Mouse (Mus musculus) lung, postnatal 14 days (tissue): ENCODE measurements around the gene Pdgfb.

Experiments
- DNase-seq: peaks from one replicate; pipeline ENCODE4 v3.0.0; 2021

Pdgfb gene

GRCm38 (mm10) chr15:80031133-80031532 lies 16.4 kb upstream of the Pdgfb start:
- no peak for DNase-seq

GRCm38 (mm10) chr15:80030399-80030798 lies 15.6 kb upstream of the Pdgfb start:
- no peak for DNase-seq

DNA sequence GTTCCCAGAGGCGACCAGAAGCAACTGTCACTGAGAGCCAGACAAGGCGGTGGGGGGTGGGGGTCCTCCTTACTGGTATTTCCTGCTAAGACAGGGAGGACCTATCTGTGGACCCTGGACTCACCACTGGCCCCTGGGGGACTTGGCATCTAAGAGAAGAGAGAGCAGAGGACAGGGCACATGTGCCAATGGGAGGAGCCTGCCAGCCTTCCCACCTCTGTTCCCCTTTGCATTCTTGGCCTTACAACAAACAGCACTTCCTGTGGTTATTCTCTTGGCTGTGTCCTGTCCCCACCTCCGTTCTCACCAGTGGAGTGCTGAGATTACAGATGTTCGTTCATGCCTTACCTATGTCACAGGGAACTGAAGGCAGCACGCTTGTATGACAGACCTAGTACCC lies 14.1 kb upstream of the Pdgfb start:
- no peak for DNase-seq

DNA sequence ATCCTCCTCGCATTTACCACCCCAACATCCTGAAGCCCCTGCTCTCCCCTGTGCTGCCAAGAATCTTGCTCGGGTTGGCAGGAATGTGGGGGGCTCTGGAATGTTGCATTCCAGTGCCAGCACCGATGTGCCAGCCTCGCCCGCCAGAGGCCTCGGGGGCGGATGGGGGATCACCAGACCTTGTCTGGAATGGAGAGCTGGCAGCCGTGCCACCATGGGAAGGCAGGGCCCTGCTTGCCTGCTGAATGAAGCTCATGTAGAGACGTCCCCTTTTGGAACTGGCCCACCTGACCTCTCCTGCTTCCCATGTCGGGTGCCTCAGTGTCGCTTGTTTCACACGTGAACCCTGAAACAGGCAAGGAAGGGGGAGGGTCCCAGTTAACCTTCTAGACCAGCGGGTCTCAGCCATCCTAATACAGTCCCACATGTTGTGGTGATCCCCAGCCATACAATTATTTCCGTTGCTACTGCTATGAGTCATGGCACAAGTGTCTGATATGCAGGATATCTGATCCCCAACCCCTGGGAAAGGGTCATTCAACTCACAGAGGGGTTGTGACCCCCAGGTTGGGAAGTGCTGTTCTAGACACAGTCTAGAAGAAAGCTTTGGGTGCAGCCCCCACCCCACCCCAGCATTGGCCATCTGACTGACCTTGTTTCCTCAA lies 12.0 kb upstream of the Pdgfb start:
- no peak for DNase-seq

GRCm38 (mm10) chr15:80026061-80026460 lies 11.3 kb upstream of the Pdgfb start:
- no peak for DNase-seq

DNA sequence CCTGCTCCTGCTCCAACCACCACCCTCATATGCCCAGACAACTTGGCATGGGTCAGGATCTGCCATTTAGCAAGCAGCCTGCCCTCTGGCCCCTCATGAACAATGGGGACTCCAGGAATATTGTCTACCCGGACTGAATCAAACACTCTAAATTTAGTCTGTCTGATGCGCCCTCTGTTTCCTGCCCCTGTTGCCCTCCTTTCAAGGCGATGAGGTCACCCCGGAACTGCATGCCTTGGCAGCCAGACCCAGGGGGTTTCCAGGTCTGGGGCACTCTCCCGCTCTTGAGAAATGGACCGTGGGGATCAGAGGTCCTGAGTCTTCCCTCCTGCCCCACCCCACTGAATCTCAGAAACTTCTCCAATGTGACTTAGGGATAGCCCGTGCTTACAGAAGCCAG lies 10.8 kb upstream of the Pdgfb start:
- DNase-seq, result no peak

- no peak for DNase-seq
Observed at GRCm38 (mm10) chr15:80024331-80025313, 9.8 kb upstream of the Pdgfb start.

DNA sequence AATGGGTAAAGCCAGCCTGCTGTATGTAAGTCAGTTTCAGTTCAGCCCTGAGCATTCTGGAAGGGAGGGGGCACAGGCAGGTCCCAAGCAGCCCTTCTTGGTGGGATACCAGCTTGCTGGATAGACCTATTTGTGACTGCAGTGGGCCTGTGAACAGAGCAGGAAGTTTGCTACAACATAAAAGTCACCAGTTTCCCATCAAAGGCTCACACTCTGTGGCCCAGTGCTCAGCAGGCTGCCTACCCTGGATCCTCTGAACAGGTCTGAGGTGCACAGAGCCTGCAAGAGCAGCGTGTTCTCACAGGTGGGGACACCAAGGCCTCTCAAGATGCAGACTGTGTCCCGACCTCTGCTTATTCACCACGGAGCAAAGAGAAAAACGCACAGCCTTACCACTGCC lies 5.7 kb upstream of the Pdgfb start:
- DNase-seq, result no peak

GRCm38 (mm10) chr15:80019625-80020024 lies 4.8 kb upstream of the Pdgfb start:
- DNase-seq, result no peak

DNA sequence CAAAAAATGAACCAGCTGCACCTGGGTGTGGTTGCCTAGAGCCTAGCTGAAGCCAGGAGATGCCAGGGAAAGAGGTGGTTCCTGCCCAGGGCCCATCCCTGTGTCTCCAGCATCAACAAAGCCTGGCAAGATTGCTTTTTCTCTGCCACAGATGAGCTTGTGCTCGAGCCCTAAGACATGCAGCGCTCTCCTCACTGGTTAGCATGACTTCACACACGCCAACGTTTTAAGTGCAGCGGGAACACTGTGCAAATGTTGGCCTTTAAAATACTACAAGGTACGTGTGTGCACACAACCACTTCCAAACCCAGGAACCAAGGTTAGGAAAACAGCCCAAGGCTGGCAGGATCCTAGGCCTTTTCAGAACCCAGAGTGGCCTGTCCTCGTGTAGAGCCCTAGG lies 4.4 kb upstream of the Pdgfb start:
- no peak for DNase-seq

DNA sequence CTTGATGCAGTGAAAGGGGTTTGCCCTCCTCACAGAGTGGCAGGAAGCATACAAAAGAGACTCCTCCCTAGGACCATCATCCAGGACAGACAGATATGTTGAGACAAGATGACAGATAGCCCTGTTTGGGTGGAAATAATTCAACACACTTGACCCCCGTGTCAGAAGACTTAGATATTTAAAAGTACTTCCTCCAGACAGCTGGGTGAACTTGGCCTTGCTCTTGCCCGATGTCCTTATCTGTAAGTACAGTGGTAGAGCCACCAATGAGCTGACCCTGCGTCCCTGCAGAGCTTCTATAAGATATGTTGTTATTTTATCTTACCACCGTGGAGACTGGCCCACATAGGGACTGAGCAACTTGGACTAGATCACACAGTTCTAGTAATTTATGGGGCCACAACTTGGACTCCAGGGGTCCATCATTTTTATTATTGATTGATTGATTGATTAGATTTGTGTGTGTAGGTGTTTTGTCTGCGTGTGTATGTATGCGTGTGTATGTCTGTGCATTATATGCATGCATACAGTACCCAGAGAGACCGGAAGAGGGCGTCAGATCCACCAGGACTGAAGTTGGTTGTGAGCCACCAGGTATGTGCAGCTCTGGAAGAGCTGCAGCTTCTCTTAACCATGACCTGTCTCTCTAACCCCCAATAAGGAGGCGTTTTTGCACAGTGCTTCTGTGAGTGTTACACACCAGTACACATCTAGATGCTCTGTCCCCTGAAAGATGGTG lies 2.0 kb upstream of the Pdgfb start:
- DNase-seq, result no peak

DNA sequence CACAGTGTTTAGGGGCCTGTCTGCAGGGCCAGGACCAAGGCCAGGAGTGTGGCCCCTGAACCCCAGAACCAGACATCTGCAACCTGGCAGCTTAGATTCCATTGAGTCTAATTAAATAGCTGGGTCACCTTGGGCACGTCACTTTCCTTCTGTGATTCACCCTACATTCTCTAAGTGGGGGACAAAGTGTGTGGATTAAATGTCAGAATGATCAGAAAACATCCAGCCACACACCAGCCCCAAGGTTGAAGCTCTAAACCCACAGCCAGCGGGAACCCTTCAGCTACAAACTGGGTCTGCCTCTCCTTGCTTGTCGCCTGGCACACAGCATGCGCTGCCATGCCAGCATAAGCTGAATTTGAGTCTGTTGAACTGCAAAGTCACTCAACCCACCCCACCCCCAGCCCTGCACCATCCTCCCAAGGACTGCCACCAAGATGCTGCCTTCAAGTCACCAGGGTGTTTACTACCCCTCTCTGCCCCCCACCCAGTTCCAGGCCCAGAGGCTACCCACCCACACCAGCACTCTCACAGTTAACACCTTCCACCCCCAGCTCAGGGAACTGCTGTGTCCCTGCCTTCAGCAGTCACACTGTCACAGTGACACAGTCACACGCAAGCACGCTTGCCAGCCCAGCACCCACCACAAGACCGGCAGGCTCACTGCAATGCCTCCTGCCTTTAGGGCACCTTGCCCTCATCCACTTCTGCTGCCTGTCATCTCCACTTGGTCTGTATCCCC lies 605 bp upstream of the Pdgfb start:
- DNase-seq, result no peak

- no peak for DNase-seq
Observed at GRCm38 (mm10) chr15:80014031-80014320, 801 bp downstream of the Pdgfb start.

DNA sequence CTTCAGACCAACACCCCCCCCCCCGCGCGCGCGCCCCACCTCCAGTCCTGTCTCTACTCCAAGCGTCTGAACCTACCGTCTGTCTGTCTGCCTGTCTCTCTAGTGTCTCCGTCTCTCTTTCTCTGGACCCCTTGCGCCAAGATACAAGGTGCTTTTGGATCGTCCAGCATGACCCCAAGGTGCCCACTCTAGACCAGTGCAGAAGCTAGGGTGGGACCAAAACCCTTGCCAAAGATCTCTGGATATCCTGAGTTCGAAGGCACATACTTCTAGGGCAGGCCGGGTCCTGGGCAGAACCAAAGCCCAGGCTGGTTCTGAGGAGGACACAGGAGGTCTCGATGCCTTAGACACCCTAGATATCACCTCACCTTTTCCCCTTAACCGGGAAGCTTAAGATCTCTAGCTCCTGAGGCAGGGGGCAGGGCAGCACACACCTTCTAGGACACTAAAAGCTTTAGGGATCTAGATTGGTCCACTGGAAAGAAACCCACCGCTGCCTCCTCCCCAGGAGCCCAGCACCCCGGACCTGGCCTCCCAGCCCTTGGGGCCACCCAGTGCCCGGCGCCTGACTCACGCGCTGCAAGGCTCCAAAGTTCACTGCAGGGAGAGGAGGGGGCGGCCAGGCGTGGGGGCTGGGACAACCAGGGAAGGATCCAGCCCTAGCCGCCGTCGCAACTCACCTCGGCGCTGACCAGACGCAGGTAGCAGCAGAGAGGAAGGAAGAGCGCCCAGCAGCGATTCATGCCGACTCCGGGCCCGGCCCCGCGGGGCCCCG lies 1.3 kb downstream of the Pdgfb start:
- DNase-seq, result no peak

DNA sequence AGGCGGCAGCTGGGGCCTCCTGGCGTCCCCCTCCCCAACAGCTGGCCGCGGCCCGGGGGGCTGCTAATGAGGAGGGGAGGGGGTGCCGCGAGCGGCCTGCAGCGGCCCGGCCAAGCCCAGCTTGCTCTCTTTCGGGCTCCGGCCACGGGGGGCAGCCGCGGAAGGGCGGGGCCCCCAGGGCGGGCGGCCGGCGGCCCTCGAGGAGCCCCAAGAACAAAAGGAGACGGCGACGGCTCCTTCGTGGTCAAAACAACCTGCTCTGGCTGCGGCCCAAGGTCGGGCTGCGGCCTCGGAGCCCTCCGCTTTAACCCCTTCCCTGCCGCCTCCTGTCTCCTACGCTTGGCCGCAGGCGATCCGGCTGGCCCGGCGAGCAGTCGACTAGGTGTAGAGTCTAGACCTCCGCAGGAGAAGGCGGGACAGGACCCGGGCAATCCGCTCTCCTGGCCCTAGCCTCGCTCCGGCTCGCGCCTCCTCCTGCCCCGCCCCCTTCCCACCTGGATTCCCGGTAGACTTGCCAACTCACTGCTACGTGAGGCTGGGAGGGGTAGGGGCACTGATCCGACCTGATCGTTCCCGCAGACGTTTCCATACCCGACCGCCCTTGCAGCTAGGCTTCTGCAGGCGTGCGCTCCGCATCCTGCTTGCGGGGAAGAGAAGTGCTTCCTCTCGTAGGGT lies 2.1 kb downstream of the Pdgfb start:
- DNase-seq, result peak; percentile 81

- DNase-seq, result no peak
Observed at GRCm38 (mm10) chr15:80011778-80012526, 2.8 kb downstream of the Pdgfb start.

DNA sequence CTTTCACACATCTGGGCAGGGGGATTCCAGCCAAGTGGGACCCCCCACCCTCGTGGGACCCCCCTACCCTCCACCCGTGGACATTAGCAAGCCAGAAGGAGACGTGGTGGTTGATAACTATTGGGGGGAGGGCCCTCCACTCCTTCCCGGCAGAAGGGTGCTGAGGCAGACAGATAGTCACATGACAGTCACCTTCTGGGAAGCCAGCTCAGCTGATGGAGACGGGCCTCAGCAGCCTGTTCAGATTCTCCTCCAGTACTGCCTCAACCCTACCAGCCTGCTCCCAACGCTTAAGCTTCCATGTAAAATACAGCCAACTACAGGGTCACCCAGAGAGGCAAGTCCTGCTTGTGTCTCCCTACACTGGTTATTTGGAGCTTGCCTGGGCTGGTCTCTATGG lies 3.6 kb downstream of the Pdgfb start:
- DNase-seq, result no peak

DNA sequence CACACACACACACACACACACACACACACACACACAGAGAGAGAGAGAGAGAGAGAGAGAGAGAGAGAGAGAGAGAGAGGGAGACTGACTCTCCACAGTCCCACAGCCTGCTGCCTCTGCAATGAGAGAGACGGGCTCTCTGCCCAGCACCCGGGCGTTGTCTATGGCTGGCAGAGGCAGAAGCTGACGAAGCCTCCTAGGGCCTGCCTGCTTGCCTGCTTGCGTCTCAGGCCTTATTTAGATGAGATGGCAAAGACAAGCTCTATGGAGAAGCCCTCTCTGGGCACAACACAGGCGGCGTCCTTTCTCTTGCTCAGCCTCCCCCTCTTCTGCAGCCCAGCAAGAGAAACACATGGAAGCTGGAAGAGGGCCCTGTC lies 4.6 kb downstream of the Pdgfb start:
- DNase-seq, result no peak

GRCm38 (mm10) chr15:80009421-80010181 lies 5.2 kb downstream of the Pdgfb start:
- no peak for DNase-seq

DNA sequence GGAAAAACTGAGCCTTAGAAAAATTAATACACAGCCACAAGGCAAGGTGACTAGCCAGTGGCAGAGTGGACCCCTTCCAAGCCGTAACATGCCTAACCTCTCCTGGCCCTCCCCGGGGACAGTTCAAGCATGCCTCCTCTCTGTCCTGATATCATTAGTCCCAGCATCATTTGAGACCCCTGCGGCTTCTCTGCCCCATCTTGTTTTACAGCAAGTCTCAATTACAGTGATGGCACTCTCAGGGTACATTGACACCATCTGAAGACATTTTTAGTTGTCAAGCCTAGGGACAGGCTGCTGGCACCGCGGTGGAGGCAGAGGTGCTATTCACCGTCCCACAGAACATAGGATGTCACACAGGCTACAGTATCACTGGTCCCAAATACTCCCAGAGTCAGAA lies 6.3 kb downstream of the Pdgfb start:
- DNase-seq, result no peak
